ENCODE assay signal across 31 mouse cellular contexts in the genomic region with DNA sequence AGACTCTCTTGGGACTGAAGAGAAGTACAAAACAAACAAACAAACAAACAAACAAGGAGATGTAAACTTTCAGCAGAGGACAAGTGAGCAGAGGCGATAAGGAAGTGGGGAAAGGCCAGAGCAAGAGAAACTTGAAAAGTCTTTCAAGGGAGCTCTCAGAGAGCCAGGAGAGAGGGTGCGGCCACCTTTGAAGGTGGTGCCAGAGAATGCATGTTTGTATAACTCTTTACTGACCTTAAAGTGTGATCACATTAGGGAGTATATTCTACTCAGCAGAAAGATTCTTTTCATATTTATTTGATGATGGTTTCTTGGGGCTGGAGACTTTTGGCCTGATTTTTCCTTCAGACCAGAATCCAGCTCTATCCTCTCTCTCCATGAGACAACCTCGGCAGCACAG. TPM values are rescaled to one million over a fixed set of nuclear protein-coding genes. Genes with fewer than 3 reads are reported as not detected.
DNase-seq lines count a peak whose midpoint lies in the region; ATAC-seq and TF ChIP-seq lines count a peak whose summit lies in the region.
"Had no signal": no experiment of that assay in that cellular context is flagged by ENCODE, and none has a peak within 500 bp of the region (broad histone marks: within the 10 kb centered on the region; RNA-seq: fewer than 3 reads in every experiment).

No protein-coding gene starts in this region.

- no peak for TF ChIP-seq CTCF in lung, adult 2 months (IDR thresholded peaks at IDR 0.05; ENCODE audit: insufficient read depth, low read length)
- TF ChIP-seq CTCF in stomach, postnatal 0 days (IDR thresholded peaks at IDR 0.05; ENCODE audit: low read depth), result no peak

- WGBS in lung, adult 2 months, result 48% methylated on average over 3 of the region's 3 CpGs
- WGBS in stomach, postnatal 0 days, result 55% methylated on average over 3 of the region's 3 CpGs

- no peaks in the 10 kb centered on the region for H3K9me3 ChIP-seq in stomach, postnatal 0 days (ENCODE audit: control insufficient read depth, low read length)
- H3K9me3 ChIP-seq: heart, embryonic 13.5 days; limb, embryonic 12.5 days; liver, embryonic 12.5 days; midbrain, embryonic 12.5 days; neural tube, embryonic 13.5 days had no signal

- H3K27me3 ChIP-seq in stomach, postnatal 0 days (ENCODE audit: control insufficient read depth, insufficient read depth, low read length), result no peaks in the 10 kb centered on the region
- H3K27me3 ChIP-seq: CH12.LX; heart, embryonic 13.5 days; limb, embryonic 12.5 days; midbrain, embryonic 12.5 days; neural tube, embryonic 13.5 days had no signal

- no peak for TF ChIP-seq POLR2A in lung, adult 2 months (IDR thresholded peaks at IDR 0.05; ENCODE audit: borderline replicate concordance, extremely low read depth, low read depth, low read length)

- DNase-seq in NIH3T3 (ENCODE audit: low read depth), result peak; percentile 38
- DNase-seq in lung, adult 2 months, result peak; percentile 43
- DNase-seq in lung, postnatal 10 days, result peak; percentile 81
- DNase-seq in stomach, postnatal 0 days (ENCODE audit: low spot score), result peak; percentile 84
- no peak for DNase-seq in adrenal gland, postnatal 36 days
- no peak for DNase-seq in kidney, adult 18-20 months
- DNase-seq: adrenal gland, adult 8-10 months; cerebellum, adult 11-12 months; cerebellum, postnatal 10 days; gastrocnemius, adult 2 months; heart, postnatal 10 days; kidney, adult 8-10 months; kidney, postnatal 10 days; layer of hippocampus, adult 9-11 months; liver, postnatal 0 days; right cerebral cortex, postnatal 4 days; thymus, adult 2 months; thymus, postnatal 36 days had no signal

- no peak overlapping the region for H3K4me2 ChIP-seq in stomach, postnatal 0 days (replicated peaks; ENCODE audit: low read depth)
- H3K4me2 ChIP-seq: heart, embryonic 13.5 days; hindbrain, embryonic 14.5 days; limb, embryonic 12.5 days; liver, embryonic 12.5 days; midbrain, embryonic 12.5 days; neural tube, embryonic 13.5 days had no signal

- H3K4me1 ChIP-seq in lung, adult 2 months (ENCODE audit: control insufficient read depth, insufficient read depth, low read length), result no peaks in the 10 kb centered on the region
- no peaks in the 10 kb centered on the region for H3K4me1 ChIP-seq in stomach, postnatal 0 days (replicated peaks; ENCODE audit: control insufficient read depth, insufficient read depth)
- H3K4me1 ChIP-seq: heart, embryonic 13.5 days; limb, embryonic 12.5 days had no signal

- peak; percentile 75 for ATAC-seq in stomach, postnatal 0 days (ENCODE audit: low FRiP score, low TSS enrichment)
- ATAC-seq: forebrain, embryonic 16.5 days; liver, embryonic 12.5 days; liver, postnatal 0 days had no signal

- TF ChIP-seq EP300 in stomach, postnatal 0 days (optimal IDR thresholded peaks at IDR 0.05), result peak; percentile 46

- H3K9ac ChIP-seq in stomach, postnatal 0 days (ENCODE audit: low read length), result no peak overlapping the region
- H3K9ac ChIP-seq: heart, embryonic 13.5 days; hindbrain, embryonic 14.5 days; limb, embryonic 12.5 days; liver, embryonic 12.5 days; liver, postnatal 0 days; midbrain, embryonic 12.5 days; neural tube, embryonic 13.5 days had no signal

- H3K4me3 ChIP-seq in lung, adult 2 months (replicated peaks; ENCODE audit: extremely low read depth, low read depth, low read length), result no peak overlapping the region
- no peak overlapping the region for H3K4me3 ChIP-seq in stomach, postnatal 0 days (ENCODE audit: low read depth, low read length)
- H3K4me3 ChIP-seq: erythroblast, embryonic 14.5 days; gastrocnemius, adult 2 months; heart, embryonic 13.5 days; limb, embryonic 12.5 days; liver, embryonic 12.5 days; megakaryocyte, embryonic 14.5 days; midbrain, embryonic 12.5 days; neural tube, embryonic 13.5 days had no signal

- H3K36me3 ChIP-seq in stomach, postnatal 0 days (ENCODE audit: control insufficient read depth, insufficient read depth, low read length), result no peaks in the 10 kb centered on the region
- H3K36me3 ChIP-seq: heart, embryonic 13.5 days; limb, embryonic 12.5 days; liver, embryonic 12.5 days; midbrain, embryonic 12.5 days; neural tube, embryonic 13.5 days had no signal

- H3K27ac ChIP-seq in stomach, postnatal 0 days (replicated peaks), result no peak overlapping the region
- H3K27ac ChIP-seq: gastrocnemius, adult 2 months; heart, embryonic 13.5 days; hindbrain, embryonic 14.5 days; limb, embryonic 12.5 days; liver, embryonic 12.5 days; midbrain, embryonic 12.5 days; neural tube, embryonic 13.5 days had no signal

RNA-seq across cellular contexts. Expression of a gene that starts 19.0 kb away (rescaled TPM):
- polyA plus RNA-seq in lung, adult 2 months (2012; rRNA removed), result 8.8 and 13.9 TPM in 2 replicates
- 12.2 and 13.0 TPM in 2 replicates for polyA plus RNA-seq in stomach, postnatal 0 days (2015; fragmentation: Nextera tagmentation; extraction: Ambion mirVana)
- 1 to 10 TPM; 6.1 to 9.8 TPM for total RNA-seq in adrenal gland, postnatal 36 days (2021)

RNA-seq across cellular contexts. Expression of a gene that starts 43.7 kb away (rescaled TPM):
- polyA plus RNA-seq in lung, adult 2 months (2012; rRNA removed), result 0.12 and 0.14 TPM in 2 replicates
- polyA plus RNA-seq in stomach, postnatal 0 days (2015; fragmentation: Nextera tagmentation; extraction: Ambion mirVana), result 0.68 and 0.72 TPM in 2 replicates
- total RNA-seq in adrenal gland, postnatal 36 days (2021), result under 1 TPM; 0.10 to 0.13 TPM
- total RNA-seq: gastrocnemius, adult 2 months; hematopoietic stem cell, adult 5-6 weeks had no signal
- polyA plus RNA-seq: C2C12; erythroblast, embryonic 14.5 days; spleen, adult 2 months had no signal

Comparison
In these comparisons a context has a peak if more than half of its experiments do, and no peak if none do; other contexts are left out.
1. DNase-seq: peak in NIH3T3 (single experiment), lung, adult 2 months (single experiment), lung, postnatal 10 days (single experiment) and stomach, postnatal 0 days (single experiment); none in adrenal gland, postnatal 36 days (0 of 2) and kidney, adult 18-20 months (single experiment).